Mouse (Mus musculus): Measurements from ENCODE around the gene Olfr1279.

Gene Olfr1279

GRCm38 (mm10) chr2:111300374-111300773 lies at the start of gene Olfr1279:
Gene Olfr1279 (plus strand): TSS chr2:111300635.
- in situ Hi-C loops (cut with MboI, MseI) = no loop called here

GRCm38 (mm10) chr2:111254216-111254615 lies 46.2 kb upstream of the Olfr1279 start, which contains the start of gene Olfr1276:
Gene Olfr1276 (plus strand): TSS chr2:111254516.
- in situ Hi-C loops (cut with MboI, MseI) = no loop called here

- in situ Hi-C loops (cut with MboI, MseI) = no loop called here
These were observed 26.4 kb upstream of the Olfr1279 start, which contains the start of gene Olfr1277 for GRCm38 (mm10) chr2:111274006-111274405. Gene Olfr1277 (minus strand): TSS chr2:111274106.

- in situ Hi-C loops (cut with MboI, MseI) = loop anchor here (10.0 kb wide), 1 partner anchor 1055 kb away; no protein-coding TSS in a partner anchor
These were observed 10.6 kb upstream of the Olfr1279 start, which contains the start of gene Olfr1278 for GRCm38 (mm10) chr2:111289836-111290235. Gene Olfr1278 (plus strand): TSS chr2:111290136.

GRCm38 (mm10) chr2:111298541-111298940 lies 1.9 kb upstream of the Olfr1279 start:
- in situ Hi-C loops (cut with MboI, MseI) = loop anchor here (10.0 kb wide), 1 partner anchor 1046 kb away; no protein-coding TSS in a partner anchor

GRCm38 (mm10) chr2:111313717-111314116 lies 13.3 kb downstream of the Olfr1279 start, which contains the start of gene Olfr1280:
Gene Olfr1280 (plus strand): TSS chr2:111314017.
- in situ Hi-C loops (cut with MboI, MseI) = no loop called here

- in situ Hi-C loops (cut with MboI, MseI) = no loop called here
These were observed 25.8 kb downstream of the Olfr1279 start, which contains the start of gene Olfr1281 for GRCm38 (mm10) chr2:111326220-111326619. Gene Olfr1281 (plus strand): TSS chr2:111326520.

- in situ Hi-C loops (cut with MboI, MseI) = loop anchor here (5.0 kb wide), 1 partner anchor 84 kb away; no protein-coding TSS in a partner anchor
These were observed 33.3 kb downstream of the Olfr1279 start for GRCm38 (mm10) chr2:111333721-111334120.

- in situ Hi-C loops (cut with MboI, MseI) = no loop called here
These were observed 35.5 kb downstream of the Olfr1279 start, which contains the start of gene Olfr1282 for GRCm38 (mm10) chr2:111335976-111336375. Gene Olfr1282 (minus strand): TSS chr2:111336076.
